ENCODE assay signal across 23 mouse cellular contexts in the genomic region with DNA sequence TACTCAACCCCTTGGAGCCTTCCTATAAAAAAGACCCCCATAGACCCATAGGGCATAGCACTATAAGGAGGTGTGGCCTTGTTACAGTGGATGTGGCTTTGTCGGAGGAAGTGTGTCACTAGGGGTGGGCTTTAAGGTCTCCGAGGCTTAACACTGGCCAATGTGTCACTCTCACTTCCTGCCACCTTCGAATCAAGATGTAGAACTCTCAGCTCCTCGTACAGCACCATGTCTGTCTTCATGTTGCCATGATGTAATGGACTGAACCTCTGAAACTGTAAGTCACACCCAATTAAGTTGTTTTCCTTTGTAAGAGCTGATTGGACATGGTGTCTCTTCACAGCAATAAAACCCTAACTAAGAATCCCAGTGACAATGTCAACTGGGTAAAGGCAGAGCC.
DNase-seq lines count a peak whose midpoint lies in the region; ATAC-seq lines count a peak whose summit lies in the region.
"Had no signal": no experiment of that assay in that cellular context is flagged by ENCODE, and none has a peak within 500 bp of the region (broad histone marks: within the 10 kb centered on the region; RNA-seq: fewer than 3 reads in every experiment).

No protein-coding gene starts in this region.

- ATAC-seq in granulocyte monocyte progenitor cell, adult 5-6 weeks (replicated peaks; ENCODE audit: poor library complexity, severe bottlenecking), result peak; percentile 61
- ATAC-seq in limb, embryonic 13.5 days (ENCODE audit: low FRiP score, low read depth), result no peak
- ATAC-seq: CD4-positive, CD25-positive, alpha-beta regulatory T cell, adult 4 months; forebrain, embryonic 15.5 days; hindbrain, embryonic 16.5 days; inflammation-experienced regulatory T-cells, adult 6 months had no signal

- H3K27ac ChIP-seq in limb, embryonic 13.5 days, result peak overlapping the region; percentile 87; the same call in 1 of the 2 replicates
- H3K27ac ChIP-seq: embryonic facial prominence, embryonic 15.5 days; forebrain, embryonic 12.5 days; forebrain, embryonic 15.5 days; heart, adult 2 months had no signal

- no peaks in the 10 kb centered on the region for H3K27me3 ChIP-seq in limb, embryonic 13.5 days
- peaks cover 78% of the 10 kb centered on the region for H3K27me3 ChIP-seq in megakaryocyte, embryonic 14.5 days (replicated peaks)
- H3K27me3 ChIP-seq: embryonic facial prominence, embryonic 12.5 days; embryonic facial prominence, embryonic 15.5 days; forebrain, embryonic 12.5 days; forebrain, embryonic 15.5 days; hindbrain, embryonic 12.5 days had no signal

- 76% methylated on average over 4 of the region's 4 CpGs for WGBS in limb, embryonic 13.5 days

- H3K4me2 ChIP-seq in limb, embryonic 13.5 days (replicated peaks), result no peak overlapping the region
- H3K4me2 ChIP-seq: embryonic facial prominence, embryonic 12.5 days; embryonic facial prominence, embryonic 15.5 days; forebrain, embryonic 12.5 days; forebrain, embryonic 15.5 days; heart, embryonic 11.5 days; hindbrain, embryonic 12.5 days had no signal

- H3K9me3 ChIP-seq in limb, embryonic 13.5 days, result no peaks in the 10 kb centered on the region
- peaks cover 14% of the 10 kb centered on the region for H3K9me3 ChIP-seq in megakaryocyte, embryonic 14.5 days
- H3K9me3 ChIP-seq: embryonic facial prominence, embryonic 12.5 days; embryonic facial prominence, embryonic 15.5 days; forebrain, embryonic 12.5 days; forebrain, embryonic 15.5 days; hindbrain, embryonic 12.5 days had no signal

- H3K4me3 ChIP-seq in limb, embryonic 13.5 days, result no peak overlapping the region
- H3K4me3 ChIP-seq in megakaryocyte, embryonic 14.5 days (replicated peaks), result peak overlapping the region; percentile 67
- H3K4me3 ChIP-seq: embryonic facial prominence, embryonic 12.5 days; embryonic facial prominence, embryonic 15.5 days; forebrain, embryonic 12.5 days; forebrain, embryonic 15.5 days; heart, adult 2 months; hindbrain, embryonic 12.5 days had no signal

- H3K4me1 ChIP-seq in limb, embryonic 13.5 days, result peaks cover 51% of the 10 kb centered on the region
- H3K4me1 ChIP-seq in megakaryocyte, embryonic 14.5 days, result no peaks in the 10 kb centered on the region; the same call in 1 of the 2 replicates
- H3K4me1 ChIP-seq: forebrain, embryonic 12.5 days; forebrain, embryonic 15.5 days had no signal

- no peaks in the 10 kb centered on the region for H3K36me3 ChIP-seq in limb, embryonic 13.5 days
- H3K36me3 ChIP-seq in megakaryocyte, embryonic 14.5 days (replicated peaks; ENCODE audit: low read length), result no peaks in the 10 kb centered on the region
- H3K36me3 ChIP-seq: embryonic facial prominence, embryonic 12.5 days; embryonic facial prominence, embryonic 15.5 days; forebrain, embryonic 12.5 days; forebrain, embryonic 15.5 days; hindbrain, embryonic 12.5 days had no signal

- peak; percentile 59 for DNase-seq in 416B (ENCODE audit: low read depth)
- no peak for DNase-seq in urinary bladder, postnatal 10 days (ENCODE audit: low spot score)
- DNase-seq in layer of hippocampus, adult 9-10 months (ENCODE audit: low spot score), result no peak
- DNase-seq in testis, postnatal 14 days (ENCODE audit: low spot score), result no peak
- DNase-seq: adrenal gland, postnatal 10 days; adrenal gland, postnatal 36 days; cerebellum, adult 18-20 months; cerebellum, adult 9-10 months; cerebellum, postnatal 14 days; gastrocnemius, postnatal 25 days; heart, adult 2 months had no signal

- H3K9ac ChIP-seq in limb, embryonic 13.5 days, result no peak overlapping the region
- H3K9ac ChIP-seq: embryonic facial prominence, embryonic 12.5 days; embryonic facial prominence, embryonic 15.5 days; forebrain, embryonic 12.5 days; forebrain, embryonic 15.5 days; hindbrain, embryonic 12.5 days had no signal
